Mouse (Mus musculus) layer of hippocampus, adult 8-10 months (tissue): ENCODE measurements at regions not wholly inside any gene's neighbourhood (a gene's known extent, or its start where the extent isn't known, plus 50 kb on each side); places are given as distances from the start of the nearest gene placed in this dataset.

ENCODE experiments used
- DNase-seq, 2 experiments: peaks; one replicate each; pipeline ENCODE4 v3.0.0; 2022; ENCODE audit warnings: low spot score in 2 of 2

DNA sequence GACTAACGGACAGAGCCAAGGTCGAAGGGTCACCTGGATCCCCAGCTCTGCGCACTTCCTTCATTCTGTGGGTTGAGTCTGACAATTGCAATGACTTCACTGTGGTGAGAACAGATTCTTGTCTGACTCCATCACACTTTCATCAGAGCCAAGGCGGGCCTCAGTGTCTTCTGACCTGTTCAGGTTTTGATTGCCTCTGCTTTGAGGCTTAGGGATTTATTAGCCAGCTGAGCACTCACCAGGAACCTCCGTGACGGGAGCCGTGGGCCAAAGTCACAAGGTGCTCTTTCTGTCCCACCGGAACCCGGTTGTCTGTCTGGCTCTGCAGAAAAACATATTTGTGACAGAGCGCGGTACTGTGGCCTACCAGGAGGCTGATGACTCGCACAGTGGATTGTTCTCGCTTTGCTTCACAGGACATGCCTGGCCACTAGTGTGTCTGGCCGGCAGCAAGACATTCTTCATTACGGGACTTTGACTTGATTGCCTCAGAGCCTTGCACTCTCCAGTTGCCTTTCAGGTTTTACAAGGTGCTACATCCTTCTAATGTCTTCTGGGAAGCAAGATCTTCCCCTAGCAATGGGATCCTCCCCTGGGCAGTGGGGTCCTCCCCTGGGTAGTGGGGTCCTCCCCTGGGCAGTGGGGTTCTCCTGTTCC, 114.9 kb upstream of the Prickle1 start:
- DNase-seq: no peak

DNA sequence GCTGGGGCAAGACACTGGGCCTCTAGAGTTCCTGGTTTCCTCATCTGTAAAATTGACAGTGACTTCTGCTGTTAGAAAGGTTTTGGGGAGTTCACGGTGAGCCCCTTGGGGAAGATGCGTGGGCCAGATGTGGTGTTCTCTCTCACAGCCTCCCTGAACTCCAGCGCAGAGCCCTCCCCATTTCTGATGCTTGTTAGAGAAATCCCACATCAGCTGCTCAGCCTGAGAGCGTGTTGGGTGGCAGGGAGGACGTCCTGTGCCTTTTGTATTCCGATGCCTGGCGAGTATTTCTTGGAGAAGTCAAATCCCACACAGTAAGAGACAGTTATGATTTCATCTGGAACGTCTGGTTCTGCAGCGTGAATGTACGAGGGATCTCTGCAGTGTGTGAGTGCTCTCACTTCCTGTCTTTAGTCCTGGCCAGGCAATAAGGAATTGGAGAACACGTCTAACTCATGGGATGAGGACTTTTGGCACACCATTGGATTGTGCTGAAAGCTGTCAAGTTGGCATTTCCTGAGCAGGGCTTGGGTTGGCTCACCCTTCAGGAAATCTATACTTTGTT, 110.8 kb upstream of the Prickle1 start:
- no peak for DNase-seq

- DNase-seq: no peak
Measured at GRCm38 (mm10) chr15:93705651-93706050, 110.0 kb upstream of the Prickle1 start.

GRCm38 (mm10) chr15:93705109-93705508, 109.4 kb upstream of the Prickle1 start:
- DNase-seq: no peak

- DNase-seq: no peak
Measured at GRCm38 (mm10) chr15:93701017-93701416, 105.3 kb upstream of the Prickle1 start.

GRCm38 (mm10) chr15:93699971-93700370, 104.3 kb upstream of the Prickle1 start:
- peak in 1 of 2 experiments; percentile 19 for DNase-seq

- DNase-seq: no peak
Measured at GRCm38 (mm10) chr15:93698182-93698822, 102.6 kb upstream of the Prickle1 start.

GRCm38 (mm10) chr15:93690717-93691116, 95.0 kb upstream of the Prickle1 start:
- no peak for DNase-seq

DNA sequence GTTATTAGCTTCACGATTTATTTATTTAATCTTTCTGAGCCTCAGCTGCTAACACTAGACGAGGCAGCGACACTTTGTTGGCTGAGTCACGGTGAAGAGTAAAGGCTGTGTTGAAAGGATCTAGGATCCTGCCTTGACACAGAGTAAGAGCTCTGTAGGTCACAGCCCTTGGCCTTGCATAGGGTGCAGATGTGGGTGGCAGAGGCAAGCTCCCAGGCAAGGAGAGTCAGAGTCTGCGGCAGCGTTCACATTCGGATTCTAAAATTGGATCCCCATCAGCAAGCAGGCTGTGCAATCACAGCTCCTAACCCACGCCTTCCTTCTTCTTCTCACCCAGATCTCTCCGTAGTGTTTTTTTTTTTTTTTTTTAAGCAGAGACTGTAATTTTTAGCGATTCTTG, 94.3 kb upstream of the Prickle1 start:
- peak; percentile 32 to 41 for DNase-seq

GRCm38 (mm10) chr15:93686385-93686784, 90.7 kb upstream of the Prickle1 start:
- DNase-seq: no peak

GRCm38 (mm10) chr15:93681602-93682001, 85.9 kb upstream of the Prickle1 start:
- peak in 1 of 2 experiments; percentile 9 for DNase-seq

DNA sequence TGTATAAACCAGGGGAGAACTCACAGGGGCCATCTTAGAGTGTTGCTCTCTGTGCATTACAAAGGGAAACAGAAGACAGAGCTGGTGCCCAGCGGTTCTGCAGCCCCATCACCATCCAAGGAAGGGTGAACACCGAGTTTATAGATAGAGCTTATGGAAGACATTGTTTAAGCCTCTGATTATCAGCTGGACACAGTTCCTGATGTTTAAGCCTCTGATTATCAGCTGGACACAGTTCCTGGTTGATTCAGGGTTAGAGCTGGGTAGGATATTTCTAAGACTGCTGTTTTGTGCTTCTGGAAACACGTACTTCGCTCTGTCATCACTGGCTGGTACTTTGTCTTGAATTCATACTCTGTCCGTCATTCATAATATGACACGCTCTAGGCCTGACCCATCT, 79.9 kb upstream of the Prickle1 start:
- no peak for DNase-seq

- DNase-seq: no peak
Measured at GRCm38 (mm10) chr15:93673976-93674375, 78.3 kb upstream of the Prickle1 start.

DNA sequence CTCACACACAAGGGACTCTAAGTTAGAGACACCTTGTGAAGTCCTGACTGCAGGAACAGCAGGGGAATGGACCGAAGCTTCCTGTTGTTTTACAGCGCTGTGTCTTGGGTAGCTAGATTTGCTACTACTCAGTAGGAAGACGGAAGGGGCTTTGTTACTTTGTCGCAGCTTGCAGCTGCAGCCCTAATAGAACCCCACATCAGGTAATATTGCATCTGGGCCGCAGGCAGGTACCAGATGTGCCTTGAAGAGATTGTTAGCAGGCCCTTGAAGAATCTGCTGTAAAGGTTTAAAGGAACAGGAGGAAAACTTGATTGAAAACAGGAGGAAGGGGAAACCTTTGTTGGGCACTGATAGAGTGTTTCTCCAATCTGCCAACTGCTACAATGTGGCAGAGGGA, 68.2 kb upstream of the Prickle1 start:
- DNase-seq: no peak

DNA sequence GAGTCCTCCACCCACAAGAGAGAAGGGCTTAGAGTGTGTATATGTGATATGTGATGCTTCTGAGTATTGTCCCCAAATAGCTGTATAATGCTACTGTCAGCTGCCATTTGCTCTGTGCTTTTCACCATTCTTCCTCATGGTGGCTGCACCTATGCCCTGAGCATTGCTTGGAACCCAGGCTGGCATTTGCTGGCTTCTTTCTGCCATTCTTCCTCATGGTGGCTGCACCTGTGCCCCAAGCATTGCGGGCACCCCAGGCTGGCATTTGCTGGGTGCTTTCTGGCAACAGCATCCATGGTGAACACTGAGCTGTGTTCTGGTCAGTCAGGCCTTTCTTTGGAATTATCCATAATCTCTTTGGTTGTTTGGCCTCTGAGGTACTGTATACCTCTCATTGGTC, 66.9 kb upstream of the Prickle1 start:
- no peak for DNase-seq

DNA sequence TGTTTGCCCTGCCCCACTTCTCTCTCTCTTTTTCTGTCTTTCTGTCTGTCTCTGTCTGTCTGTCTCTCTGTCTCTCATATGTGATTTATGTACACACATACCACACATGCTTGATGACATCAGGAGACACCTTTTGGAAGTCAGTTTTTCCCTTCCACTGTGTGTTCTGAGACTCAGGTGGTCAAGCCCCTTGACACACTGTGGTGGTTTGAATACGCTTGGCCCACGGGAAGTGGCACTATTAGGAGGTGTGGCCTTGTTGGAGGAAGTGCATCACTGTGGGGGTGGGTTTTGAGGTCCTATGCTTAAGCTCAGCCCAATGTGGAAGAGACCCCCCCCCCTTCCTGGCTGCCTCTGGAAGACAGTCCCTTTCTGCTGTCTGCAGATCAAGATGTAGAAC, 66.1 kb upstream of the Prickle1 start:
- no peak for DNase-seq

DNA sequence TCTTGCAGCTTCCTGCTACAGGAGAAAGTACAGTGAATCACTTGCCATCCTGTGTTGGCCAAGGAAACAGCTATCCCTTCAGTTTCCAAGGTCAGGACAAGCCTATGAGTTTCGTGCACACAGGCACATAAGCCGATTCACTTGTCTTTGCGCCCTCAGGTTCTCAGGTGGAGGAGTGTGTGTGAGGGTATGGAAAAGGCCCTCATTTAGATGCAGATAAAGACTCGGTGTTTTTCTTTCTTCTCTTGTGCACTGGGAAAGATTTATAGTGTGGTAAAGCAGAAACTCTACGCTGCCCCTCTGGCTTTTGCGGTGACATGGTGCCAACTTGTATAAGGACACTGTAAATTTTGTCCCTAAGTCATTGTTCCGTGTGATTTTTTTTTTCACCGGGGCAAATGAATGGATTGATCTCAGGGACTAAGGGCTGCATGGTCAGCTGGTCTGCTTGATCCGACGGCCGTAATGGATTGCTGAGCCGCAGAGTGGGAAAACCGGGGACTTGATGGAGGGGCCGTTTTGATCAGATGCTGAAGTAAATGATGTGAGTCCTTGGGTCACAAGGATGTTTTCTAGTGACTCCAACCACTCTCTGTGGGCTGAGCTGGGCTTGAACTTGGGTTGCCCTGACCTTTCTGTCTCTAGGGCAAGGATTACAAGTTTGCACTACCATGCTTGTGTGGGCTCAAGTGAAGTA, 65.4 kb upstream of the Prickle1 start:
- no peak for DNase-seq

- no peak for DNase-seq
Measured at GRCm38 (mm10) chr15:93657171-93657570, 61.5 kb upstream of the Prickle1 start.

GRCm38 (mm10) chr15:93656713-93657112, 61.0 kb upstream of the Prickle1 start:
- no peak for DNase-seq

- no peak for DNase-seq
Measured at GRCm38 (mm10) chr15:93655743-93656142, 60.1 kb upstream of the Prickle1 start.

DNA sequence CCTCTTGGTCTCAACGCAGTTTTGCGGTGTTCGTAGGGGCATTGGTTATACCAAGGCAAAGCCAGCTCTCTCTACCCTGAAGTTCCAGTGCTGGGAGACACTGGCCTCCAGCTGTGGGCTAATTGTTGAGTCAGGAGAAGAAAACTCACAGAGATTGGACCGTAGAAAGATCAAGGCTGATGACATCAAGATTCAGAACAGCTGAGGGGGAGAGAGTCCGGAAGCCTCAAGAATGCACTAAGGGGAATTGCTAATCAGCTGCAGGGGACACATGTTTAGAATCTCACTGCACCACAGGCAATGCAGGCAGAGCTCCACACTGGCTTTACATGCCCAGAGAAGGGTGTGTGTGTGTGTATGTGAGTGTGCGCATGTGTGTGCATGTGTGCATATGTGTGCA, 59.6 kb upstream of the Prickle1 start:
- no peak for DNase-seq

DNA sequence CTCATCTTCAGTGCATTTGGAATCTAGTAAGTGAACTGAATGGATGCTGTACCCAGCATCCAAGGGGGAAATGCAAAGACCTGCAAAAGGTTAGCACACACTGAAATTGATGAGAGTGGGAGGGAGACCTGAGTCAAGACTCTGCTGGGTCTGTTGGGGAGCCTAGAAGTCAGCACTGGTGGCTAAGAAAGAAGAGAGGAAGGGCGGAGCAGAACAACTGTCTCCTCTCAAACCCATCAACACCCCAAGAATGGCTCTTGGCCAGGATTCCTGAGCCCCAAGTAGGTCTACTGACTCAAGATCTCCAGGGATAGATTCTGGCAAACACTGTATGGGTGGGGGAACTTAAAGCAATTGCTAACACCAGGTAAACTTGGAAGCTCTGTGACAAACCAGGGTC, 57.7 kb upstream of the Prickle1 start:
- DNase-seq: no peak
